Mouse (Mus musculus) liver, embryonic 13.5 days (tissue): ENCODE data around the gene Nos3. TPM values are rescaled to one million over a fixed set of nuclear protein-coding genes. Genes with fewer than 3 reads are reported as not detected.

Experiments used
- ATAC-seq: fragments of 200-750 bp; cut with Nextera tagmentation; 2 replicates; pipeline ENCODE4 v1.8.0; 2017; ENCODE audit warnings: low read depth, mild to moderate bottlenecking, moderate number of reproducible peaks, moderate library complexity
- DNase-seq: peaks from one replicate; pipeline ENCODE4 v3.0.0; 2022
- H3K27ac ChIP-seq: fragments of 300-500 bp; sonication (generic); 2 replicates; pipeline ENCODE4 v1.5.1; 2015; ENCODE audit warnings: moderate library complexity, mild to moderate bottlenecking, inconsistent platforms
- H3K27me3 ChIP-seq: fragments of 300-500 bp; sonication (generic); 2 replicates; pipeline ENCODE4 v1.6.1; 2015; ENCODE audit warnings: mild to moderate bottlenecking, inconsistent platforms
- H3K36me3 ChIP-seq: fragments of 300-500 bp; sonication (generic); 2 replicates; pipeline ENCODE4 v1.6.1; 2015; ENCODE audit warnings: mild to moderate bottlenecking, inconsistent platforms
- H3K4me1 ChIP-seq: fragments of 300-500 bp; sonication (generic); replicated peaks from 2 replicates; pipeline ENCODE4 v1.6.1; 2015; ENCODE audit warnings: inconsistent platforms
- H3K4me2 ChIP-seq: fragments of 300-500 bp; sonication (generic); 2 replicates; pipeline ENCODE4 v1.6.1; 2015; ENCODE audit warnings: inconsistent platforms, mild to moderate bottlenecking, moderate library complexity
- H3K4me3 ChIP-seq: fragments of 300-500 bp; sonication (generic); replicated peaks from 2 replicates; pipeline ENCODE4 v1.5.1; 2015; ENCODE audit warnings: mild to moderate bottlenecking, inconsistent platforms
- H3K9ac ChIP-seq: fragments of 300-500 bp; sonication (generic); 2 replicates; pipeline ENCODE4 v1.6.1; 2015; ENCODE audit warnings: mild to moderate bottlenecking, inconsistent platforms
- H3K9me3 ChIP-seq: fragments of 300-500 bp; sonication (generic); replicated peaks from 2 replicates; pipeline ENCODE4 v1.6.1; 2016; ENCODE audit warnings: inconsistent platforms
- WGBS: fragments of 180-500 bp; shearing (Covaris S2); methylation state at CpG from one replicate; pipeline ENCODE4 v1.1.7; 2015; ENCODE audit not compliant: insufficient replicate concordance; 5-methylcytosine and 5-hydroxymethylcytosine counted together
- polyA plus RNA-seq: library from polyadenylated mRNA; unstranded; fragments of >200 nt; fragmentation: Nextera tagmentation; extraction: Ambion mirVana; gene quantifications from 2 replicates; pipeline ENCODE4 v1.2.1, GENCODE M21; 2015

Gene Nos3
- polyA plus RNA-seq, 1 experiment from 2014 or later: 2.7 TPM

- no peaks in the 10 kb centered on the region for H3K9me3 ChIP-seq
- H3K9ac ChIP-seq: peak within 1 kb of the TSS; percentile 88
- peaks cover 50% of the 10 kb centered on the region for H3K4me1 ChIP-seq
- H3K36me3 ChIP-seq: peaks cover 12% of the 10 kb centered on the region
- DNase-seq (peak; percentile 96), ATAC-seq (peak; percentile 92)
- WGBS: under 1% methylated on average over 46 of the region's 46 CpGs
- peak within 1 kb of the TSS; percentile 69 for H3K4me3 ChIP-seq
- H3K27ac ChIP-seq: peak within 1 kb of the TSS; percentile 94
- no peaks in the 10 kb centered on the region for H3K27me3 ChIP-seq
- peak within 1 kb of the TSS; percentile 94 for H3K4me2 ChIP-seq
Measured at GRCm38 (mm10) chr5:24423129-24424003, 58.8 kb downstream of the Nos3 start, which contains the start of the genes Cdk5 and Slc4a2. TSS of gene Cdk5 (minus strand) at chr5:24423530. TSS of gene Slc4a2 (plus strand) at chr5:24423837.

GRCm38 (mm10) chr5:24424004-24424781, 59.6 kb downstream of the Nos3 start:
- DNase-seq (peak; percentile 34), ATAC-seq (no peak)
- Histone ChIP-seq H3K4me1 (peaks cover 58% of the 10 kb centered on the region), H3K27me3 (no peaks in the 10 kb centered on the region), H3K4me2 (peak overlapping the region; percentile 94), H3K9ac (peak overlapping the region; percentile 88), H3K27ac (peak overlapping the region; percentile 94), H3K4me3 (peak overlapping the region; percentile 69), H3K9me3 (no peaks in the 10 kb centered on the region), H3K36me3 (peaks cover 8% of the 10 kb centered on the region)
- WGBS: 12% methylated on average over 21 of the region's 21 CpGs

GRCm38 (mm10) chr5:24424861-24425411, 60.3 kb downstream of the Nos3 start:
- Histone ChIP-seq H3K4me1 (peaks cover 62% of the 10 kb centered on the region), H3K27me3 (no peaks in the 10 kb centered on the region)
- WGBS: 1% methylated on average over 56 of the region's 60 CpGs

GRCm38 (mm10) chr5:24425421-24426036, 60.9 kb downstream of the Nos3 start:
- peaks cover 14% of the 10 kb centered on the region for H3K36me3 ChIP-seq
- H3K4me3 ChIP-seq: peak overlapping the region; percentile 69
- no peaks in the 10 kb centered on the region for H3K9me3 ChIP-seq
- H3K27ac ChIP-seq: 0 out of 2 replicates have a peak overlapping the region, but pooled peaks have one; percentile 18
- peak overlapping the region; percentile 94 for H3K4me2 ChIP-seq
- peaks cover 62% of the 10 kb centered on the region for H3K4me1 ChIP-seq
- H3K9ac ChIP-seq: peak overlapping the region; percentile 88
- ATAC-seq (no peak), DNase-seq (no peak)
- no peaks in the 10 kb centered on the region for H3K27me3 ChIP-seq
- 1% methylated on average over 28 of the region's 30 CpGs for WGBS

More at GRCm38 (mm10) chr5:24424861-24425411, 60.3 kb downstream of the Nos3 start:
- ATAC-seq (peak; percentile 47), DNase-seq (peak; percentile 67)
- Histone ChIP-seq H3K4me3 (peak overlapping the region; percentile 69), H3K9me3 (no peaks in the 10 kb centered on the region), H3K36me3 (peaks cover 10% of the 10 kb centered on the region), H3K4me2 (peak overlapping the region; percentile 94), H3K9ac (peak overlapping the region; percentile 88), H3K27ac (peak overlapping the region; percentile 94)

GRCm38 (mm10) chr5:24426037-24426432, 61.4 kb downstream of the Nos3 start:
- H3K27ac ChIP-seq: no peak overlapping the region
- no peak for DNase-seq
- no peaks in the 10 kb centered on the region for H3K27me3 ChIP-seq
- H3K9me3 ChIP-seq: no peaks in the 10 kb centered on the region
- ATAC-seq: no peak
- H3K4me1 ChIP-seq: peaks cover 62% of the 10 kb centered on the region
- peak overlapping the region; percentile 69 for H3K4me3 ChIP-seq
- H3K9ac ChIP-seq: peak overlapping the region; percentile 88
- H3K4me2 ChIP-seq: peak overlapping the region; percentile 94
- H3K36me3 ChIP-seq: peaks cover 19% of the 10 kb centered on the region
- 12% methylated on average over 10 of the region's 10 CpGs for WGBS

- Histone ChIP-seq H3K27ac (no peak overlapping the region), H3K36me3 (peaks cover 26% of the 10 kb centered on the region), H3K4me1 (peaks cover 62% of the 10 kb centered on the region), H3K4me3 (peak overlapping the region; percentile 69), H3K9me3 (no peaks in the 10 kb centered on the region), H3K9ac (peak overlapping the region; percentile 88), H3K27me3 (no peaks in the 10 kb centered on the region), H3K4me2 (peak overlapping the region; percentile 94)
- WGBS: 8% methylated on average over 9 of the region's 9 CpGs
- DNase-seq (peak; percentile 18), ATAC-seq (no peak)
Measured at GRCm38 (mm10) chr5:24426556-24427284, 62.1 kb downstream of the Nos3 start.

- Histone ChIP-seq H3K27ac (no peak overlapping the region), H3K9ac (peak overlapping the region; percentile 22; the same call in 1 of the 2 replicates), H3K4me1 (peaks cover 62% of the 10 kb centered on the region), H3K4me3 (no peak overlapping the region), H3K36me3 (peaks cover 31% of the 10 kb centered on the region), H3K4me2 (peak overlapping the region; percentile 94), H3K9me3 (no peaks in the 10 kb centered on the region), H3K27me3 (no peaks in the 10 kb centered on the region)
- ATAC-seq (no peak), DNase-seq (no peak)
- WGBS: 33% methylated on average over 12 of the region's 12 CpGs
Measured at GRCm38 (mm10) chr5:24427285-24427633, 62.6 kb downstream of the Nos3 start.

- no peaks in the 10 kb centered on the region for H3K27me3 ChIP-seq
- no peak overlapping the region for H3K9ac ChIP-seq
- H3K36me3 ChIP-seq: peaks cover 39% of the 10 kb centered on the region
- H3K4me2 ChIP-seq: peak overlapping the region; percentile 94
- ATAC-seq: no peak
- H3K4me3 ChIP-seq: peak overlapping the region; percentile 36
- H3K9me3 ChIP-seq: no peaks in the 10 kb centered on the region
- peaks cover 54% of the 10 kb centered on the region for H3K4me1 ChIP-seq
- DNase-seq: no peak
- 9% methylated on average over 15 of the region's 15 CpGs for WGBS
- H3K27ac ChIP-seq: peak overlapping the region; percentile 39; the same call in 1 of the 2 replicates
Measured at GRCm38 (mm10) chr5:24427981-24428402, 63.4 kb downstream of the Nos3 start.

- whole genome bisulfite sequencing: 25% methylated on average over 9 of the region's 9 CpGs
Measured at GRCm38 (mm10) chr5:24428596-24428995, 64.0 kb downstream of the Nos3 start.

GRCm38 (mm10) chr5:24433993-24434392, 69.4 kb downstream of the Nos3 start:
- peaks cover 80% of the 10 kb centered on the region for H3K36me3 ChIP-seq

More at GRCm38 (mm10) chr5:24428596-24428995, 64.0 kb downstream of the Nos3 start:
- Histone ChIP-seq H3K36me3 (peaks cover 44% of the 10 kb centered on the region), H3K27me3 (no peaks in the 10 kb centered on the region), H3K4me1 (peaks cover 53% of the 10 kb centered on the region), H3K4me3 (peak overlapping the region; percentile 36), H3K9ac (no peak overlapping the region), H3K27ac (0 out of 2 replicates have a peak overlapping the region, but pooled peaks have one; percentile 39), H3K4me2 (peak overlapping the region; percentile 94), H3K9me3 (no peaks in the 10 kb centered on the region)
- DNase-seq: no peak
- ATAC-seq: no peak

More at GRCm38 (mm10) chr5:24433993-24434392, 69.4 kb downstream of the Nos3 start:
- H3K27ac ChIP-seq: no peak overlapping the region
- 73% methylated on average over 8 of the region's 8 CpGs for WGBS
- H3K4me1 ChIP-seq: peaks cover 6% of the 10 kb centered on the region; the same call in 1 of the 2 replicates
- ATAC-seq (no peak), DNase-seq (no peak)
- H3K4me3 ChIP-seq: no peak overlapping the region
- no peaks in the 10 kb centered on the region for H3K27me3 ChIP-seq
- no peak overlapping the region for H3K9ac ChIP-seq
- no peaks in the 10 kb centered on the region for H3K9me3 ChIP-seq
- no peak overlapping the region for H3K4me2 ChIP-seq
